Mouse (Mus musculus): ENCODE measurements around the gene Vmn1r36. TPM values are rescaled to one million over a fixed set of nuclear protein-coding genes. Genes with fewer than 3 reads are reported as not detected.

The Vmn1r36 gene
- polyA plus RNA-seq (2012; rRNA removed): not detected in 2 replicates

GRCm38 (mm10) chr6:66719068-66719467 lies at the start of gene Vmn1r36:
TSS of gene Vmn1r36 (minus strand) at chr6:66719168.

DNA sequence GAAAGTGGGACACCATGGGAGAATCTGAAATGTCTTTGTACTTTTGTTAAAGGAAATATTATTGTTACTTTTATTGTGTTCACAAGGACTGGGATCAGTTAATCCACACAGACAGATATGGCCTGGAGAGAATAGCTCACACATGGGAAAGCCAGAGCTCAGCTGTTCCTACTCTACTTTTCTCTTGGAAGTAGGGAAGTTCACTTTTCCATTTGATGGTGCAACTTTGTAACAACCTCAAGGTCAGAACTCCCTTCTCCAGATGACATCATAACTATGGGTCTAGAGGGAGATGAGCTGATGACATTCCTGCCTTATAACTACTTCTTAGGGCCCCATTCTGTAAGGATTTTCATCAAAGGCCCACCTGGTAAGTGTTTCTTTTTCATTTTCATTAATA lies 10.1 kb upstream of the Vmn1r36 start, which contains the start of gene Vmn1r37:
Gene Vmn1r37 (plus strand): TSS at position 301 of the 400 bp plus-strand sequence.

DNA sequence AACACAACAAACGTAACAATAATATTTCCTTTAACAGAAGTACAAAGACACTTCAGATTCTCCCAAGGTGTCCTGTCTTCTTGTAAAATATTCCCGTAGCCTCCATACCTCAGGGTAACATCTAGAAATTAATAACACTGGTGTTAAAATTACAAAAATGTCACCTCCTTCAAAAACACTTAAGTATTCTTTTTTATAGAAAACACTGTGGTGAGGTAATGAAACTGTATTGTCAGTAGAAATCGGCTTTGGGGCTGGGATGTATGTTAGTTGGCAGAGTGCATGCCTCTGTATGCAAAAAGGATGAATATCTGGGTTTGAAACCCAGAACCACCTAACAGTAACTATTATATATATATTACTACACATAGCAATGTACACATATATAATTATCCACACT lies 33.2 kb downstream of the Vmn1r36 start, which contains the start of gene Vmn1r35:
Gene Vmn1r35 (minus strand): TSS at position 101 of the 400 bp plus-strand sequence.

Other genes with a start within 250 kb of the Vmn1r36 start
- gene Mad2l1, start 183.8 kb downstream of the Vmn1r36 start, polyA plus RNA-seq (2012; rRNA removed): 0.67 and 0.82 TPM in 2 replicates
- gene Vmn1r32, start 159.1 kb downstream of the Vmn1r36 start, polyA plus RNA-seq (2012; rRNA removed): not detected in 2 replicates
- gene Vmn1r33, start 100.9 kb downstream of the Vmn1r36 start, polyA plus RNA-seq (2012; rRNA removed): not detected in 2 replicates
- gene Vmn1r34, start 75.3 kb downstream of the Vmn1r36 start, polyA plus RNA-seq (2012; rRNA removed): not detected in 2 replicates
- not detected in 2 replicates for gene Vmn1r35, start 33.3 kb downstream of the Vmn1r36 start, polyA plus RNA-seq (2012; rRNA removed)
- gene Vmn1r37, start 10.2 kb upstream of the Vmn1r36 start, polyA plus RNA-seq (2012; rRNA removed): not detected in 2 replicates
- not detected in 2 replicates for gene Vmn1r38, start 63.5 kb upstream of the Vmn1r36 start, polyA plus RNA-seq (2012; rRNA removed)
- gene Vmn1r39, start 91.4 kb upstream of the Vmn1r36 start, polyA plus RNA-seq (2012; rRNA removed): not detected in 2 replicates
- 7.8 and 9.7 TPM in 2 replicates for gene Gng12, start 177.2 kb upstream of the Vmn1r36 start, polyA plus RNA-seq (2012; rRNA removed)